Mouse (Mus musculus) olfactory bulb, adult 2 months (tissue): ENCODE results near the gene Coq8b.

Experiments used
- CTCF ChIP-seq: fragments of 200-500 bp; IDR thresholded peaks from 2 replicates; pipeline ENCODE4 v1.5.1; 2012; ENCODE audit warnings: low read depth, mild to moderate bottlenecking, low read length, moderate library complexity; ENCODE audit not compliant: insufficient read depth
- POLR2A ChIP-seq: fragments of 200-500 bp; IDR thresholded peaks from 2 replicates; pipeline ENCODE4 v1.6.1; 2012; ENCODE audit warnings: mild to moderate bottlenecking, low read depth, low read length, moderate library complexity; ENCODE audit not compliant: insufficient read depth

DNA sequence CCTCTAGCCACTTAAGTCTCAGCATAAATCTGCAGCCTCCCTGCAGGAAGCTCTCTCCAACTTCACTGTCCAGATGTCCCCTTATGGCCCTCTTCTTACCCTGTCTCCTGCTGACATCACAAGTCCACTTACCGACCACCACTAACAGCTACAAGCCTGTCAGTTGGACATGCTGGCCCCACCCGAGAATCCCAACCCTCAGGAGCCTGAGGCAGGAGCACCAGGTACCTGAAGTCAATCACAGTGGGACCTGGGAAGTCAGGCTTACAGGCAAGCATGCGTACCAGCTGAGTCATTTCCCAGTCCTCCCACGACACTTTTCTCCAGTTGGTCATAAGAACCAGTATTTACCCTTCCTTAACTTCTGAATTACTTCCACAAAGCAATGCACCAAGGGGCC is 39.1 kb upstream of the Coq8b start:
- TF ChIP-seq POLR2A, result no peak
- TF ChIP-seq CTCF, result no peak
